Mouse (Mus musculus) gastrocnemius, adult 8-10 months (tissue): Measurements from ENCODE around the gene Msi2. TPM values are rescaled to one million over a fixed set of nuclear protein-coding genes. Genes with fewer than 3 reads are reported as not detected.
A peak's percentile ranks its signal among the peaks of the same experiment; 100 is the strongest.

Experiments used
- DNase-seq, 2 experiments: peaks; one replicate each; pipeline ENCODE4 v3.0.0; 2022; ENCODE audit warnings: low spot score in 2 of 2
- total RNA-seq, 4 experiments: library from RNA; stranded (reverse); gene quantifications; 2 replicates each; pipeline ENCODE4 v1.2.4; 2022

The Msi2 gene
- total RNA-seq, 4 experiments from 2014 or later: 150 to 209 (median 176) TPM

GRCm38 (mm10) chr11:88516596-88517485 lies 201.5 kb downstream of the Msi2 start:
- DNase-seq: no peak

- DNase-seq: no peak
These were observed 202.4 kb downstream of the Msi2 start for GRCm38 (mm10) chr11:88515736-88516583.

- no peak for DNase-seq
These were observed 203.0 kb downstream of the Msi2 start for GRCm38 (mm10) chr11:88515267-88515666.

- peak; percentile 47 to 55 for DNase-seq
These were observed 204.0 kb downstream of the Msi2 start for GRCm38 (mm10) chr11:88514151-88514926.

- DNase-seq: peak; percentile 57 to 76
These were observed 205.7 kb downstream of the Msi2 start for GRCm38 (mm10) chr11:88512580-88512979.

GRCm38 (mm10) chr11:88510282-88510850 lies 207.9 kb downstream of the Msi2 start:
- peak in 1 of 2 experiments; percentile 44 for DNase-seq

GRCm38 (mm10) chr11:88509464-88509863 lies 208.8 kb downstream of the Msi2 start:
- DNase-seq: no peak

- no peak for DNase-seq
These were observed 210.2 kb downstream of the Msi2 start for GRCm38 (mm10) chr11:88508133-88508532.

GRCm38 (mm10) chr11:88506544-88507419 lies 211.5 kb downstream of the Msi2 start:
- DNase-seq: no peak

GRCm38 (mm10) chr11:88506109-88506508 lies 212.2 kb downstream of the Msi2 start:
- DNase-seq: no peak

- no peak for DNase-seq
These were observed 215.7 kb downstream of the Msi2 start for GRCm38 (mm10) chr11:88502566-88502965.

- no peak for DNase-seq
These were observed 219.8 kb downstream of the Msi2 start for GRCm38 (mm10) chr11:88498491-88498890.

- no peak for DNase-seq
These were observed 221.9 kb downstream of the Msi2 start for GRCm38 (mm10) chr11:88496460-88496859.

GRCm38 (mm10) chr11:88495759-88496158 lies 222.6 kb downstream of the Msi2 start:
- no peak for DNase-seq

- DNase-seq: no peak
These were observed 223.3 kb downstream of the Msi2 start for GRCm38 (mm10) chr11:88495018-88495417.

GRCm38 (mm10) chr11:88493795-88494559 lies 224.3 kb downstream of the Msi2 start:
- DNase-seq: no peak

GRCm38 (mm10) chr11:88492585-88492984 lies 225.7 kb downstream of the Msi2 start:
- no peak for DNase-seq

GRCm38 (mm10) chr11:88489985-88490384 lies 228.3 kb downstream of the Msi2 start:
- DNase-seq: no peak
